Mouse (Mus musculus) testis, adult 2 months (tissue): Measurements from ENCODE around the gene Mboat1. TPM values are rescaled to one million over a fixed set of nuclear protein-coding genes. Genes with fewer than 3 reads are reported as not detected.

Experiments used
- H3K27ac ChIP-seq: fragments of 200-500 bp; 2 replicates; pipeline ENCODE4 v1.5.1; 2012; ENCODE audit warnings: low read depth, low read length; ENCODE audit not compliant: control insufficient read depth, insufficient read depth
- H3K27me3 ChIP-seq: fragments of 200-500 bp; 2 replicates; pipeline ENCODE4 v1.6.1; 2012; ENCODE audit warnings: mild to moderate bottlenecking, low read length, moderate library complexity; ENCODE audit not compliant: control insufficient read depth, insufficient read depth
- H3K36me3 ChIP-seq: fragments of 200-500 bp; 2 replicates; pipeline ENCODE4 v1.6.1; 2012; ENCODE audit warnings: mild to moderate bottlenecking, low read length; ENCODE audit not compliant: control insufficient read depth, insufficient read depth
- H3K4me1 ChIP-seq: fragments of 200-500 bp; 2 replicates; pipeline ENCODE4 v1.6.1; 2012; ENCODE audit warnings: low read length; ENCODE audit not compliant: control insufficient read depth, insufficient read depth
- H3K4me3 ChIP-seq: fragments of 200-500 bp; 2 replicates; pipeline ENCODE4 v1.5.1; 2012; ENCODE audit warnings: low read depth, mild to moderate bottlenecking, low read length, moderate library complexity, mixed read lengths; ENCODE audit not compliant: control insufficient read depth
- CTCF ChIP-seq: fragments of 200-500 bp; IDR thresholded peaks from 2 replicates; pipeline ENCODE4 v1.5.1; 2012; ENCODE audit warnings: low read depth, mild to moderate bottlenecking, inconsistent platforms, low read length, moderate library complexity; ENCODE audit not compliant: control insufficient read depth, insufficient read depth, insufficient replicate concordance
- POLR2A ChIP-seq: fragments of 200-500 bp; IDR thresholded peaks from 2 replicates; pipeline ENCODE4 v1.6.1; 2012; ENCODE audit warnings: low read depth, mild to moderate bottlenecking, inconsistent platforms, low read length, moderate library complexity; ENCODE audit not compliant: control insufficient read depth
- polyA plus RNA-seq: library from polyadenylated mRNA; depleted of rRNA; stranded (reverse); fragments of >200 nt; gene quantifications from 2 replicates; pipeline ENCODE4 v1.2.3, GENCODE M21; 2012

Gene Mboat1
- polyA plus RNA-seq, 1 experiment = 0.44 TPM

DNA sequence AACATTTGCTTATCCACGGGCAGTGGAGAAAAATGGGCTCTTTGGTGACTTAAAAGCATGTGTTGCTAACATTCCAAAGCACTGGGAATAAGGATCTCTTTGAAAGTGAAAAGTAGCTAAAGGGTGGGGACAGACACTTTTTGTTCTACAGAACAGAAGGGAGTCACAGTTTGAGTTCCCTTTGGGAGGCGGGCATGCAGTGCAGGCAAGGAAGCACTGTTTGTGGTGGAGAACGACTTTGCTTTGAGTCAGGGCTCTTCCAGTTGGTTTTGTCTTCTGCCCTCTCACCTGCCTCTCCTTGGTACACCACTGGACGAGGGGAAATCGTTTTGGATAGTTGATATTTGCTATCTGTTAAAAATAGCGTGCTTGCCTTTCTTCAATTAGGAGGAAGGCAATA is 49.7 kb downstream of the Mboat1 start:
- TF ChIP-seq POLR2A = no peak
- no peak overlapping the region for H3K27ac ChIP-seq

DNA sequence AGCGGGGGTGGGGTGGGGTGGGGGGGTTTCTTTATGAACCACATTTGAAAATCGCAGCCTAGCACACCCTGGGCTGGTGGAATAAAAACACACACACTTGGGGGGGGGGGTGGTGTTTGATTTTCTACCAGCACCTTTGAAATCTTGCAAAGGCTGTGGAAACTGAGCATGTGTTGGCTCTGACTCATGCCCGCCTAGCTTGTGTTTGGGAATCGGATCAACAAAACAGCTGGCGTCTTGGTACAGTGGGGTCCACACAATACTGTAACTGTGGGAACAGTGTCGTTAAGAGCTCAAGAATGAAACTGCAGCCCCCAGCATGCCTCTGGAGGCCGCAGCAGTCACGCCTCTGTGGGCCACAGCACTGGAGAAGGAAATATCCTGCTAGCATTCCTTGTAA is 50.2 kb downstream of the Mboat1 start:
- Histone ChIP-seq H3K4me3 (no peak overlapping the region), H3K27me3 (no peaks in the 10 kb centered on the region)

More for the DNA sequence above, 49.7 kb downstream of the Mboat1 start:
- Histone ChIP-seq H3K27me3 (no peaks in the 10 kb centered on the region), H3K4me3 (no peak overlapping the region), H3K36me3 (no peaks in the 10 kb centered on the region), H3K4me1 (no peaks in the 10 kb centered on the region)

DNA sequence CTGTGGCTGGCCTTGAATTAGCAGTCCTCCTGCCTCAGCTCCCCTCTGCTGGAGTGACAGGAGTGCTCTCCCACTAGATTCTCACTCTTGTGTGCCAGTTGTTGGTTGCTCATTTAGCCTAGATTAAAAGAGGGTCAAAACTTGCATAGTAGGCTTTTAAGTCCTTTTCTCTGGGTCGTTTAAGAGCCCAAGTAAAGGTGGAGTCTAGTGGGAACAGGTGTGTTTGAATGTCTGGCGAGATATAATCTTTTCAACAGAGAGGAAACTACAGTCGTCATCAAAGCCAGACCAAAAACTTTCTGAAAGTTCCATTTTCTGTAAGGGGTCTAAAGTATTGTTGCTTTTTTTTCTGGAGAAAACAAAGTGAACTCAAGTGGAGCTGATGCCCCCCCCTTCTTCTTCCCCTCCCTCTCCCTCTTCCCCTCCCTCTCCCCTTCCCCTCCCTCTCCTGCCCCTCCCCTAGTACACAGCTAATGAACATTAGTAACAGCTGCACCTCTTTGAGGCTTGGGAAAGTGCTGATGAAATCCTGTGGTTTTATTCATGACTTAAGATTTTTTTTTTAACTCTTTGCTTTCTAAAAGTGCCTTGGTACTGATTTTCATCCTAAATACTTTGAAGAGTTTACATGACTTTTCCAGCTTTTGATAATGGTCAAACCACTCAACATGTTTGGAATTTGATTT is 55.9 kb downstream of the Mboat1 start:
- Histone ChIP-seq H3K36me3 (no peaks in the 10 kb centered on the region), H3K4me3 (no peak overlapping the region), H3K27ac (no peak overlapping the region), H3K4me1 (no peaks in the 10 kb centered on the region), H3K27me3 (no peaks in the 10 kb centered on the region)
- TF ChIP-seq CTCF = no peak
- TF ChIP-seq POLR2A = no peak

More for the DNA sequence above, 50.2 kb downstream of the Mboat1 start:
- Histone ChIP-seq H3K4me1 (no peaks in the 10 kb centered on the region), H3K36me3 (no peaks in the 10 kb centered on the region), H3K27ac (no peak overlapping the region)
- TF ChIP-seq POLR2A (no peak), CTCF (no peak)

DNA sequence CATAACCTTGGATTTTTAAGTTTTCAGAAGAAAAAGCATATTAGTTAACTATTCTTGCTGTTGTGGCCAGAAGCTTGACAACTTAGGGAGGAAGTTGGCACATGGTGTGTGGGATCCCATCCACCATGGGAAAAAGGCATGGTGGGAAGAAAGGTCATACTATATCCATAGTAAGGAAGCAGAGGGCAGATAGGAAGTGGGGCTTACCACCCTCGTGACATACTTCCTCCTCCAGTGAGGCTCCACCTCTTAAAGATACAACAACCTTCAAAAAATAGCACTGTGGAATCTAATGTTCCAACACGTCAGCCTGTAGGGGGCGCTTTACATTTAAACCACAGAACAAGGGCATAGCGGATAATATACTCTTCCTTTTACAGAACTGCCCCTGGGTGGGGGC is 57.1 kb downstream of the Mboat1 start:
- no peaks in the 10 kb centered on the region for H3K36me3 ChIP-seq
- H3K27ac ChIP-seq = no peak overlapping the region
- no peak for TF ChIP-seq POLR2A
- no peak for TF ChIP-seq CTCF
- H3K27me3 ChIP-seq = no peaks in the 10 kb centered on the region
- H3K4me3 ChIP-seq = no peak overlapping the region
- H3K4me1 ChIP-seq = no peaks in the 10 kb centered on the region

DNA sequence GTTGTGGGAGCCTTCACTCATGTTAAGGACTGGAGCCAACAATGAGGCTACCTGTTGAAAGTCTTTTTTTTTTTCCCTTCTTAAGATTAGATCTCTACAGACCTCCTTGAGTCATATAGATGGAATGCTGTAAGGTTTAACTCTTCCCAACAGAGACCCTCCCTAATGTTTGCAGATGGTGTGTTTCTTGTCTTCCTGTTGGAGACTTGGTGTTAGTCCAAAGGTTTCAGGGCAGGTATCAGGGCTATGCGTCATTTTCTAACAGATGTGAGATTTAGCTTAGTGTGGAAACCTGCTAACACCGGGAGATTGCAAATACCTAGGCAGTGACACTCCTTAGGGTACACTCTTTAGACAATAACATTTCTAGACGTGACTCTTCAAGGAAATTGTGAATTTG is 58.5 kb downstream of the Mboat1 start:
- Histone ChIP-seq H3K4me1 (no peaks in the 10 kb centered on the region), H3K36me3 (no peaks in the 10 kb centered on the region), H3K4me3 (no peak overlapping the region), H3K27ac (no peak overlapping the region), H3K27me3 (no peaks in the 10 kb centered on the region)
- TF ChIP-seq CTCF = no peak
- TF ChIP-seq POLR2A = no peak

DNA sequence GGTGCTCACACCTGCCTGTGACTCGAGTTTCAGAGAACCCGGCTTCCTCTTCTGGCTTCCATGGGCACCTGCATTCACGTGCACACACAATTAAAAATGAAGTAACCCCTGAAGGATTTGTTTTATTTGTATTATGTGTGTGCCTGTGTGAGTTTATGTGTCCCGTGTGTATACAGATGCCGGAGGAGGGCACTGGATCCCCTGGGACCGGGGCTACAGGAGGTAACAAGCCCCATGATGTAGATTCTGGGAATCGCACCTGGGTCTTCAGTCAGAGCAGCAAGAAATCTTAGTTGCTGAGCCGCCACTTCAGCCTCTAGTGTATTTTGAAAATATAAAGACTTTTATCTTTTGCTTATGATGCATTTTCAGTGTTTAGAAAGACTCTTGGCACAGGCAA is 60.4 kb downstream of the Mboat1 start:
- no peaks in the 10 kb centered on the region for H3K27me3 ChIP-seq
- H3K4me3 ChIP-seq = no peak overlapping the region
- H3K4me1 ChIP-seq = no peaks in the 10 kb centered on the region
- H3K27ac ChIP-seq = no peak overlapping the region
- TF ChIP-seq CTCF = no peak
- TF ChIP-seq POLR2A = no peak
- H3K36me3 ChIP-seq = no peaks in the 10 kb centered on the region

DNA sequence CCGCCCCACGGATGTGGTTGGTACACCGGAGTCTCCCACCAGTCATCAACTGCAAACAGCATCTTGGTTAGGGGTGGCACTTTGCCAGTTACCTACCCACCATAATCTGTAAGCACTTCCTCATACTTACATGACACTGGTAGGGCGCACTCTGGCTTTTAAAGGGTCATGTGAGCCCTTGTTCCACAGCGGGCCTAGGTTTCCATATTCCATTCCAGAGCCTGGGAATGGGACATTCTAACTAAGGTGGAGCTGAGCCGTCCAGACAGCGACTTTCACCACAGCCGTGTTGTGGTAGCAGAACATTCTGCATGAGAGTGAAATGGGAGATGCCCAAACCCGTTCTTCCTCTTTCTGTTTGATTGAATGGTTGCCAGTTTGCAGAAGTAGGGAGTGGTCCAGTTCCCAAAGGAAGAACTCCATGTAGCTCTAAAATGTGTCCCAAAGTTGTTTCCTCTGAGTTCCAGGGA is 61.8 kb downstream of the Mboat1 start:
- no peak overlapping the region for H3K27ac ChIP-seq
- TF ChIP-seq POLR2A = no peak
- no peak for TF ChIP-seq CTCF
- no peaks in the 10 kb centered on the region for H3K27me3 ChIP-seq
- no peaks in the 10 kb centered on the region for H3K4me1 ChIP-seq
- no peaks in the 10 kb centered on the region for H3K36me3 ChIP-seq
- H3K4me3 ChIP-seq = no peak overlapping the region

DNA sequence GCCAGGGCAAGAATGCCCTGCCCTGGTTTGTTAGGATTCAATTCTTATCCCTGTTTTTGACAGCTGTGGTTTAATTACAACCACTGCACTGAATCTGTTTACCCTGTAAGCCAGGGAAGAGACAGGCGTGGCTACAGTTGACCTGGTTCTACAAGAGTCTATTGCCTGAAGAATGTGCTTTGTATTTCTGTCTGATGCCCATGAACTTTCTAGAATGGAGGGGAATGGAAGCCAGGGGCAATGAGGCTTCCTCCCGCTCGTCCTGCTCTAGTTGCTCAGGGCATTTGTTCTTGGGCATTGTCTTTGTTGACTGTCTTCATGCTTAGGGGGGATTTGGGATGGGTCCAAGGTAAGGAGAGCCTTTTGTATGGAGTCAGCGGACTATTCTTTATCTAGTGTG is 63.5 kb downstream of the Mboat1 start:
- TF ChIP-seq CTCF (no peak), POLR2A (no peak)
- Histone ChIP-seq H3K36me3 (no peaks in the 10 kb centered on the region), H3K4me1 (no peaks in the 10 kb centered on the region), H3K27me3 (no peaks in the 10 kb centered on the region), H3K4me3 (no peak overlapping the region), H3K27ac (no peak overlapping the region)

DNA sequence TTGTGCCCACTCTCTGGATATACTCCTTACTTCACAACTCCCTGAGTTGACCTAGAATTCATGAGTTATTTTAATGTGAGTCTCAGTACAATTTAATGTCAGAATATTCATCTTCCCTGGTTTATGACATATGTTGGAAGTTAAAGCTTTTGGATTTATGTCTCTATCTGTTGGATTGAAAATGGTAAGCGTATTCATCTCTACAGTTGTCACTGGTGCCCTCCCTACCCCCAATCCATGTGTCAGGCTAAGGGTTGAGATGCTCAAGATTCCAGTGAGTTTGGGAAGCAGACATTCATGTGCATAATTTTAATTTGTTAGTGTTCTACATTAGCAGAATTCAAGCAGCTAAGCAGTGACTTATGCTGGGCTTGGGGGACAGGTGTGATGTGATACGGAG is 64.4 kb downstream of the Mboat1 start:
- H3K27ac ChIP-seq = no peak overlapping the region
- H3K4me1 ChIP-seq = no peaks in the 10 kb centered on the region
- no peaks in the 10 kb centered on the region for H3K27me3 ChIP-seq
- H3K36me3 ChIP-seq = no peaks in the 10 kb centered on the region
- no peak overlapping the region for H3K4me3 ChIP-seq
- no peak for TF ChIP-seq CTCF
- no peak for TF ChIP-seq POLR2A
